Mouse (Mus musculus): ENCODE measurements around the gene Emx1. TPM values are rescaled to one million over a fixed set of nuclear protein-coding genes. Genes with fewer than 3 reads are reported as not detected.

Emx1 gene
- polyA plus RNA-seq, 1 experiment from 2014 or later = 0.38 TPM

DNA sequence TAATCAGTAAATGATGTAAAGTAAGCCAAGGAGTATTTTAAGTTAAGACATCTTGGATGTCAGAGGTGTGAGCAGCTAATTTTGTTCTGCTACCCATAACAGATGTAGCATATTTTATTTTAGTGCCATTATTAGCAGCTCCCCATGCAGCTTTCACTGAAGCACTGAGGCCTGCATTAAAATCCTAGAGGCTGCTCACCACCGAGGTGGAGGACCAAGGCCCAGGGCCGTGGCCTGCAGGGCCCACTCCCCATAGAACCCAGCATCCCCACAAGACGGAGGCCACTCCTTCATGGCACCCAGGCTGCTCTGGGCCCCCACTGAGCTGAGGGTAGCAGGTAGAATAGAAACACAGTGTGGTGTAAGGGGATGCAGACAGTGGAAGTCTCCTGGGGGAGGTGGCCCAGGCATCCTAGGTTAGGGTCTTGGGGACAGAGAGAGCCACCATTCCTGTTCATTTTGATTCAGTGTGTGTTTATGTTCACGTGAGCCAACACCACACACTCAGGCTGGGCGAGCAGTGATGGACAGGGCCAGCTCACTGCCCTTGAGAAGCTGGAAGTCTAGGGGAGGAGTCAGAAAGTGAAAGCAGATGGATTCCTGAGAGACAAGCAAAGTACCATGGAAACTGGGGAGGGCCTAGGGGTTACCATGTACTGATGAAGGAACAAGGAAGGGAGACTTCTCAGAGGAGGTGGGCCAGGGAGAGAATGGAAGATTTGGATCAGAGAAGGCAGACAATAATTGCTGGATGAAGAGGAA is 31.6 kb downstream of the Emx1 start:
- Histone ChIP-seq H3K4me3 (ENCODE audit: low read depth, low read length) (no peak overlapping the region), H3K27ac (ENCODE audit: low read depth, low read length) (no peak overlapping the region), H3K36me3 (ENCODE audit: control insufficient read depth, insufficient read depth, low read length) (no peaks in the 10 kb centered on the region), H3K9me3 (ENCODE audit: control insufficient read depth, low read length) (no peaks in the 10 kb centered on the region), H3K27me3 (replicated peaks; ENCODE audit: control insufficient read depth, insufficient read depth, low read length) (no peaks in the 10 kb centered on the region), H3K4me2 (no peak overlapping the region), H3K9ac (ENCODE audit: low read depth, low read length) (no peak overlapping the region), H3K4me1 (replicated peaks; ENCODE audit: control insufficient read depth, insufficient read depth, low read length) (peaks cover 5% of the 10 kb centered on the region)
- ATAC-seq (replicated peaks; ENCODE audit: low FRiP score) (no peak), DNase-seq (ENCODE audit: low spot score) (no peak)
- WGBS = 67% methylated on average over 5 of the region's 5 CpGs

DNA sequence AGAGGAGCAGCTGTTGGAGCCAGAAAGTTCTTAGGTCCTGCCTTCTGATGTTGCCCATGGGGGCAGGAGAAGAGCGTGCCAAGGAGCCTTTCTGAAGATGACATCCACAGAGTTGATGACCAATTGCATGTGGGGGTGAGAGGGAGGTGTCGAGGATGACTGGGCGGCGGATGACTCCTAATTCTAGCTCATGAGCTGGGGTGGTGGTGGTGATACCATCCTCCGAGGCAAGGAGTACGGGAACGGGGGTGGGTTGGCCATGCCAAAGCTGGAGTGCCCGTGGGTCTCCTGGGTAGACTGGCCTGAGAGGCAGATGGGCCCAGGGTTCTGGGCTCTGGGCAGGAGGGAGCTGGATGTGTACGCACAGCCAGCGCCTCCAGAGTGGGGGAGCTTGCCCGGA is 32.5 kb downstream of the Emx1 start:
- no peak for ATAC-seq (replicated peaks; ENCODE audit: low FRiP score)
- H3K36me3 ChIP-seq (ENCODE audit: control insufficient read depth, insufficient read depth, low read length) = no peaks in the 10 kb centered on the region
- H3K4me2 ChIP-seq = no peak overlapping the region

DNA sequence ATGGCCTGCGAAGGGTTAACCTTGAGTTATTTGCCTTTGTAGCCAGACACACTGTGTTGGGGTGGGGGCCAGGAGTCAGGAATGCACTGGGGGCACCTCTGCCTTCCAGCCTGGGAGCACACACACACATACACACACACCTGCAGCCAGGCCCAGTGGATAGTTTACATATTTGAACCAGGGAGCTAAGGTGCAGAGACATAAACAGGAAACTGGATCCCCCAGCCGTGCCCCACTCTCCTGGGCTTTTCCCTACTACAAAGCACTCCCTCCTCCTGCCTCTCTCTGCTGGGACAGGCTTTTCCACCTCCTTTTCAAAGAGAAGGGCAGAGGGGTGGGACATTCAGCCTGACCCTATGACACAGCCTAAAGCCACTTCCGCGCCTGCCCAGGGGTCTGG is 33.7 kb downstream of the Emx1 start:
- no peaks in the 10 kb centered on the region for H3K9me3 ChIP-seq (ENCODE audit: control insufficient read depth, low read length)
- H3K4me1 ChIP-seq (replicated peaks; ENCODE audit: control insufficient read depth, insufficient read depth, low read length) = peaks cover 5% of the 10 kb centered on the region
- H3K36me3 ChIP-seq (ENCODE audit: control insufficient read depth, insufficient read depth, low read length) = no peaks in the 10 kb centered on the region
- no peak overlapping the region for H3K9ac ChIP-seq (ENCODE audit: low read depth, low read length)
- no peak for ATAC-seq (replicated peaks; ENCODE audit: low FRiP score)
- H3K4me3 ChIP-seq (ENCODE audit: low read depth, low read length) = no peak overlapping the region
- H3K27me3 ChIP-seq (replicated peaks; ENCODE audit: control insufficient read depth, insufficient read depth, low read length) = no peaks in the 10 kb centered on the region
- no peak overlapping the region for H3K27ac ChIP-seq (ENCODE audit: low read depth, low read length)
- WGBS = 61% methylated on average over 4 of the region's 4 CpGs
- no peak for DNase-seq (ENCODE audit: low spot score)
- no peak overlapping the region for H3K4me2 ChIP-seq

More for the DNA sequence above, 32.5 kb downstream of the Emx1 start:
- no peak for DNase-seq (ENCODE audit: low spot score)
- no peaks in the 10 kb centered on the region for H3K9me3 ChIP-seq (ENCODE audit: control insufficient read depth, low read length)
- H3K4me3 ChIP-seq (ENCODE audit: low read depth, low read length) = no peak overlapping the region
- no peak overlapping the region for H3K27ac ChIP-seq (ENCODE audit: low read depth, low read length)
- peaks cover 5% of the 10 kb centered on the region for H3K4me1 ChIP-seq (replicated peaks; ENCODE audit: control insufficient read depth, insufficient read depth, low read length)
- no peaks in the 10 kb centered on the region for H3K27me3 ChIP-seq (replicated peaks; ENCODE audit: control insufficient read depth, insufficient read depth, low read length)
- H3K9ac ChIP-seq (ENCODE audit: low read depth, low read length) = no peak overlapping the region
- WGBS = 87% methylated on average over 11 of the region's 11 CpGs

DNA sequence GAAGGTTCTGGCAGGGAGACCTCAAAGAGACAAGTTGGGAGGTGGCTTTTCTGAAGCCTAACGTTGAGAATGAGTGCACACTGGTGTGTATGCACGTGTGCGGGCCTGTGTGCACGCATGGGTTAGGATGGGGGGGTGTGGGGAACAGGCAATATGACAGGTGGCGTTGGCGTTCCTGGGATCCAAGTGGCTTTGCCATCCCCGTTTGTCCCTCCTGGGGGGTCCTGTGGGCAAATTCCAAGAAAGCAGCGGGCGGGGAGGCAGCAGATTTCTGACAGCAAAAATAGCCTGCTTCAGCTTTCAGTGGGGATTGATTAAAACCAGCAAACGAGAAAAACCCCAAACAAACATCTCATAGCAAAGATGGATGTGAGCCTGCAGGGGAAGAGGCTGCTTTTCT is 35.3 kb downstream of the Emx1 start:
- H3K9me3 ChIP-seq (ENCODE audit: control insufficient read depth, low read length) = no peaks in the 10 kb centered on the region
- H3K4me1 ChIP-seq (replicated peaks; ENCODE audit: control insufficient read depth, insufficient read depth, low read length) = peaks cover 5% of the 10 kb centered on the region
- no peak overlapping the region for H3K9ac ChIP-seq (ENCODE audit: low read depth, low read length)
- 82% methylated on average over 10 of the region's 10 CpGs for WGBS
- H3K27me3 ChIP-seq (replicated peaks; ENCODE audit: control insufficient read depth, insufficient read depth, low read length) = no peaks in the 10 kb centered on the region
- H3K4me2 ChIP-seq = no peak overlapping the region
- H3K36me3 ChIP-seq (ENCODE audit: control insufficient read depth, insufficient read depth, low read length) = no peaks in the 10 kb centered on the region
- H3K27ac ChIP-seq (ENCODE audit: low read depth, low read length) = no peak overlapping the region
- no peak overlapping the region for H3K4me3 ChIP-seq (ENCODE audit: low read depth, low read length)
- ATAC-seq (replicated peaks; ENCODE audit: low FRiP score) = no peak
- DNase-seq (ENCODE audit: low spot score) = no peak

DNA sequence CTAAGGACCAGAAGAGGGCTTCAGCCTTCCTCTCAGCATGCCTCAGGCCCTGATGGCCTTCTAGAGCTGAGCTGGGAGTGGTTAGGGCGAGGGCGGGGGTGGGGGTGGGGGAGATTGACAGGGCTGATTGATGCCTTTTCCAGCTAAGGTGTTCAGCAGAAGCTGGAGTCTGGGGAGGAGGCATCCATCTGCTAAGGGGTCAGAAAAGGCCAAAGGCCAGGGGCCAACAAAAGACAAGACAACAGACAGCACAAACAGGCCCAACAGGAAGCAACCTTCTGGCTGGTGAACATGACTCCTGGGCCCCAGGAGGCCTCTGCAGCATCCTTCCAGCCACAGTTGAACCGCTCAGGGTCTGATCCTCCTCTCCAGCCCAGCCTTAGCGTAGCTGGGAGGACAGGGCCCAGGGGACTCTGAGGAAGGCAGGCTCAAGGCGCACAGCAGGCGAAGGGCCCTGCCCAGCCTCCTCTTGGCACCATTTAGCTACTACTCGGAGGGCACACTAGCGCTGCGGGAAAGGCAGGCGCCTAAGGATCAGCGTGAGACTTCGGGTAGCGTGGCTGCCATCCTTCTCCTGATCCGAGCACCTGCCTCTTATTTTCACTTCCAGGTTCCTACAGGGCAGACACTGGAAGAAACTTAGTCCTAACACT is 36.4 kb downstream of the Emx1 start:
- H3K4me1 ChIP-seq (replicated peaks; ENCODE audit: control insufficient read depth, insufficient read depth, low read length) = peaks cover 5% of the 10 kb centered on the region
- H3K4me3 ChIP-seq (ENCODE audit: low read depth, low read length) = no peak overlapping the region
- 58% methylated on average over 14 of the region's 14 CpGs for WGBS
- H3K36me3 ChIP-seq (ENCODE audit: control insufficient read depth, insufficient read depth, low read length) = no peaks in the 10 kb centered on the region
- H3K9me3 ChIP-seq (ENCODE audit: control insufficient read depth, low read length) = no peaks in the 10 kb centered on the region
- no peak overlapping the region for H3K27ac ChIP-seq (ENCODE audit: low read depth, low read length)
- ATAC-seq (replicated peaks; ENCODE audit: low FRiP score) (no peak), DNase-seq (ENCODE audit: low spot score) (no peak)
- H3K4me2 ChIP-seq = no peak overlapping the region
- H3K9ac ChIP-seq (ENCODE audit: low read depth, low read length) = no peak overlapping the region
- no peaks in the 10 kb centered on the region for H3K27me3 ChIP-seq (replicated peaks; ENCODE audit: control insufficient read depth, insufficient read depth, low read length)

DNA sequence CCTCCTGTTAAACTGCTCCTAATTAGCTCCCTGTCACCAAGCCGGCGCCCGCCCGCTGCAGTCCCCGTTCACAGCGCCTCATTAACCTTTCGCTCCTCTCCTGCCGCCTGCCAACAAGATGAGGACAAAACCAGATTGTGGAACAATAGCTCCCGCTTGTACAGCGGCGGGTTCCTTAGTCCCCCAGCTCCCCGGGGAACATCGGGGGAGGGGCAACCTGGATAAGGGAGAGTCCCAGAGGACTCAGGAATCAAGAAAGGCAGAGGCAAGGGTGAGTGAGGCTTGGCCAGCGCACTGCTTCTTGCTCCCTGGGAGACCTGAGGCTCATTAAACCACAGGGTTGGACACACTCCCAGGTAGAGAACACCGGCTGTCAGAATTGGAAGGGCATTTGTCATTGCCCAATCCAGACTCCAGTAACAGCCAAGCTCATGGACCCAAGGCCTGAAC is 37.2 kb downstream of the Emx1 start:
- H3K27ac ChIP-seq (ENCODE audit: low read depth, low read length) = no peak overlapping the region
- H3K36me3 ChIP-seq (ENCODE audit: control insufficient read depth, insufficient read depth, low read length) = no peaks in the 10 kb centered on the region
- no peak overlapping the region for H3K9ac ChIP-seq (ENCODE audit: low read depth, low read length)
- no peak for ATAC-seq (replicated peaks; ENCODE audit: low FRiP score)
- no peaks in the 10 kb centered on the region for H3K9me3 ChIP-seq (ENCODE audit: control insufficient read depth, low read length)
- H3K27me3 ChIP-seq (replicated peaks; ENCODE audit: control insufficient read depth, insufficient read depth, low read length) = no peaks in the 10 kb centered on the region
- WGBS = 60% methylated on average over 15 of the region's 15 CpGs
- no peak overlapping the region for H3K4me2 ChIP-seq
- no peak for DNase-seq (ENCODE audit: low spot score)
- no peak overlapping the region for H3K4me3 ChIP-seq (ENCODE audit: low read depth, low read length)
- peaks cover 5% of the 10 kb centered on the region for H3K4me1 ChIP-seq (replicated peaks; ENCODE audit: control insufficient read depth, insufficient read depth, low read length)

DNA sequence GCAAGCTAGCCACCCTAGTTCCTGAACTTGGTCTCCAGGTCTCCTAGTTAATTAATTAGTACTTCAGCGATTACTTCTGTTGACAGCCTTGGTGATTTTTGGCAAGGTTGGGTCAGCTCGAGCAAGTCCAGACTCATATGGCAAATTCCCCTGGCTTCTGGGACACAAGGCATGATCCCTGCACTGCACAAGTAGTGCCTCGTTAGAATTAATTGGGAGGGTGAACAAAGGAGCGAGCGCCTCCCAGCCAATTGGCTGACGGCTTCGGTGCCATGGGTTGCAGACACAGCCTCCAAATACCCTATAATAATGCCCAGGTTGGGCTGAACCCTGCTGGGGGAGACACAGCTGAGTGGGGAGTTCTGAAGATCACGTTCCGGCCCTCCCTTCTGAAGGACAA is 39.3 kb downstream of the Emx1 start:
- Histone ChIP-seq H3K27ac (ENCODE audit: low read depth, low read length) (no peak overlapping the region), H3K27me3 (replicated peaks; ENCODE audit: control insufficient read depth, insufficient read depth, low read length) (no peaks in the 10 kb centered on the region; the same call in 1 of the 2 replicates), H3K4me3 (ENCODE audit: low read depth, low read length) (no peak overlapping the region), H3K36me3 (ENCODE audit: control insufficient read depth, insufficient read depth, low read length) (no peaks in the 10 kb centered on the region), H3K9me3 (ENCODE audit: control insufficient read depth, low read length) (no peaks in the 10 kb centered on the region), H3K4me1 (replicated peaks; ENCODE audit: control insufficient read depth, insufficient read depth, low read length) (no peaks in the 10 kb centered on the region), H3K9ac (ENCODE audit: low read depth, low read length) (no peak overlapping the region), H3K4me2 (no peak overlapping the region)
- no peak for DNase-seq (ENCODE audit: low spot score)
- WGBS = 88% methylated on average over 9 of the region's 9 CpGs
- no peak for ATAC-seq (replicated peaks; ENCODE audit: low FRiP score)

DNA sequence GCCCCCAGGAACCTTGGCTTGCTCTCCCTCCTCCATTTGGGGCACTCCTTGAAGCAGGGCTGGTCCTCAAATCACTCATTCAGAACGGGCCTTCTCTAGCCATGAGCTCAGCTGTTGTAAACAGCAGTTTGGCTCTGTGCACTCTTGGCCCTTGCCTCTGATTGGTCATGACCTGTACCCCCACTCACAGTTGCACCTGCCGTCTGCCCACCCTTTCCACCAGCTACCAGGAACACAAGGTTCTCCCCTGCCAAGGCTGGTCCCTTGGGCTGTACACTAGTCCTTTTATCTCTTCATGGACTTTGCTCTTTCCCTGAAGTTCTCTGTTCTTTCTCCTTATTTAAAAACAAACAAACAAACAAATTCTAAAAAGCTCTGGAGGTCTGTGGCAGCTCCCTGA is 40.3 kb downstream of the Emx1 start:
- H3K9me3 ChIP-seq (ENCODE audit: control insufficient read depth, low read length) = no peaks in the 10 kb centered on the region
- H3K9ac ChIP-seq (ENCODE audit: low read depth, low read length) = no peak overlapping the region
- no peaks in the 10 kb centered on the region for H3K4me1 ChIP-seq (replicated peaks; ENCODE audit: control insufficient read depth, insufficient read depth, low read length)
- no peak overlapping the region for H3K4me3 ChIP-seq (ENCODE audit: low read depth, low read length)
- H3K36me3 ChIP-seq (ENCODE audit: control insufficient read depth, insufficient read depth, low read length) = no peaks in the 10 kb centered on the region
- no peaks in the 10 kb centered on the region; the same call in 1 of the 2 replicates for H3K27me3 ChIP-seq (replicated peaks; ENCODE audit: control insufficient read depth, insufficient read depth, low read length)
- no peak overlapping the region for H3K4me2 ChIP-seq
- no peak for ATAC-seq (replicated peaks; ENCODE audit: low FRiP score)
- H3K27ac ChIP-seq (ENCODE audit: low read depth, low read length) = no peak overlapping the region
- 69% methylated on average over 2 of the region's 2 CpGs for WGBS
- no peak for DNase-seq (ENCODE audit: low spot score)

DNA sequence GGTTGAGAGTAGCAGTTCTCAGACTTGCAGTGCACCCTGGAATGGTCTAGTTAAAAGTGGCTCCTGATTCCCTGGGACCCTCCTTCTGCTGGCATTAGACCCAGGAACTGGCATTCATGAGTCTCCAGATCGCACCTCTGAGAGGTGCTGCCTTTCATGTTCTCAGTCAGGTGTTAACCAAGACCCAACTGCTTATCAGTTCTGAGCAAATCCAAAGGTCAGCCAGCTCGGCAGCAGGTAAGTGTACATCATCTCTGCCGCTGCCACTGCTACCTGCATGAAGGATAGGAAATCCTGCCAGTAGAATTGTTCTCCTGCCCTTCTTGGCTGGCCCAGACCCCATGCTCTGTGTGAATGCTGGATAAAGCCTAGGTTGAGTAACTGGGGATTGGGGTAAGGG is 43.5 kb downstream of the Emx1 start:
- Histone ChIP-seq H3K27ac (ENCODE audit: low read depth, low read length) (no peak overlapping the region), H3K4me3 (ENCODE audit: low read depth, low read length) (no peak overlapping the region), H3K4me2 (no peak overlapping the region), H3K4me1 (replicated peaks; ENCODE audit: control insufficient read depth, insufficient read depth, low read length) (peaks cover 7% of the 10 kb centered on the region; the same call in 1 of the 2 replicates), H3K9me3 (ENCODE audit: control insufficient read depth, low read length) (no peaks in the 10 kb centered on the region), H3K36me3 (ENCODE audit: control insufficient read depth, insufficient read depth, low read length) (no peaks in the 10 kb centered on the region), H3K27me3 (replicated peaks; ENCODE audit: control insufficient read depth, insufficient read depth, low read length) (no peaks in the 10 kb centered on the region; the same call in 1 of the 2 replicates), H3K9ac (ENCODE audit: low read depth, low read length) (no peak overlapping the region)
- no peak for ATAC-seq (replicated peaks; ENCODE audit: low FRiP score)
- no peak for DNase-seq (ENCODE audit: low spot score)
- 58% methylated on average over 3 of the region's 3 CpGs for WGBS
